Mouse (Mus musculus): Measurements from ENCODE around the gene Atg5. TPM values are rescaled to one million over a fixed set of nuclear protein-coding genes. Genes with fewer than 3 reads are reported as not detected.

Atg5 gene
- total and polyA plus RNA-seq, 2 experiments from 2014 or later = 24.7 to 48.2 TPM

DNA sequence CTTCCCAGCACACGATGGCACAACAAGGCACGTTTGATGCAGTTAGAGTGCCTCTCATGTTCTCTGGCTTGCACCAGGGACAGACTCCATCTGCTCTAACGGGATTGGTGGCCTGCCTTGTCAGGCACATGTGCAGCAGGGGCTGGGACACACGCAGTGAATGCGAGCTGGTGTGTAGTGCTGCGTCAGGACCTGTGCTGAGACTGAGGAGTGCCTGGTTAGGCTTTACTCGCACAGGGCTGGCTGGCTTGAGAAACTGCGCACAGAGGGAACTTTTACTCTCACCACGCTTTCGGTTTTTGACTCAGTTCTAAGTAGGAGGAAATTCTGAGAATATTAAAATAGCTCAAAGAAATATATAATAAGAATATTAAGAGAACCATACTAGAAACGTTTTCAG lies 92.5 kb downstream of the Atg5 start:
- ATAC-seq (peak; percentile 63; the same call in 1 of the 2 replicates), DNase-seq (ENCODE audit: low spot score) (no peak)
- no peak overlapping the region for H3K9ac ChIP-seq (replicated peaks; ENCODE audit: low read length)
- no peaks in the 10 kb centered on the region for H3K9me3 ChIP-seq (ENCODE audit: low read length)
- no peak for TF ChIP-seq CTCF (IDR thresholded peaks at IDR 0.05; ENCODE audit: low read depth)
- 0 out of 2 replicates have a peak, but pooled peaks cover 3% of the 10 kb centered on the region for H3K4me1 ChIP-seq (ENCODE audit: insufficient read depth, low read length)
- no peak overlapping the region for H3K27ac ChIP-seq
- 75% methylated on average over 11 of the region's 11 CpGs for WGBS
- no peaks in the 10 kb centered on the region for H3K36me3 ChIP-seq (ENCODE audit: insufficient read depth, low read length)
- H3K4me2 ChIP-seq (ENCODE audit: low read depth, low read length) = no peak overlapping the region
- no peak overlapping the region for H3K4me3 ChIP-seq (ENCODE audit: low read length)
- no peaks in the 10 kb centered on the region for H3K27me3 ChIP-seq (ENCODE audit: insufficient read depth, low read length)

DNA sequence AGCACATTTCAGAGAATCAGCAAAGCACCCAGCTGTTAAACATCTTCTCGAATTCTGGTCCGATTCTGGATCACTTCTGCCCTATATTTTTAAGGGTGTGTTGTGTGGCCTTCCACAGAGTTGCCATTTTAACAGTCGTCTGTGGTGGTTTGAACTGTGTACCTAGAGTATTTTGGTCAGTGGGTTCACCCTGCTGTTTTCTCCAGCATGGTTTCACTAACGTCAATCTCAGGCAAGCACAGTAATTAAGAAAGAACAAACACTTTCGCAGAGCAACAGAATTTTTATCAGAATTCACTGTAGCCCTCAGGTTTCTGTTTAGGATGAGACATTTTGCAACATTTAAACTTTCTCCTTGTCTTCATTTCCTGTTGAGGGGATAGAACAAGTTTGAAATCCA lies 94.3 kb downstream of the Atg5 start:
- no peak for DNase-seq (ENCODE audit: low spot score)
- ATAC-seq = no peak
- Histone ChIP-seq H3K36me3 (ENCODE audit: insufficient read depth, low read length) (no peaks in the 10 kb centered on the region), H3K9ac (replicated peaks; ENCODE audit: low read length) (no peak overlapping the region), H3K4me2 (ENCODE audit: low read depth, low read length) (no peak overlapping the region), H3K27me3 (ENCODE audit: insufficient read depth, low read length) (no peaks in the 10 kb centered on the region), H3K4me1 (ENCODE audit: insufficient read depth, low read length) (0 out of 2 replicates have a peak, but pooled peaks cover 3% of the 10 kb centered on the region), H3K9me3 (ENCODE audit: low read length) (no peaks in the 10 kb centered on the region), H3K4me3 (ENCODE audit: low read length) (no peak overlapping the region), H3K27ac (no peak overlapping the region)
- no peak for TF ChIP-seq CTCF (IDR thresholded peaks at IDR 0.05; ENCODE audit: low read depth)
- WGBS = 75% methylated on average over 5 of the region's 5 CpGs

DNA sequence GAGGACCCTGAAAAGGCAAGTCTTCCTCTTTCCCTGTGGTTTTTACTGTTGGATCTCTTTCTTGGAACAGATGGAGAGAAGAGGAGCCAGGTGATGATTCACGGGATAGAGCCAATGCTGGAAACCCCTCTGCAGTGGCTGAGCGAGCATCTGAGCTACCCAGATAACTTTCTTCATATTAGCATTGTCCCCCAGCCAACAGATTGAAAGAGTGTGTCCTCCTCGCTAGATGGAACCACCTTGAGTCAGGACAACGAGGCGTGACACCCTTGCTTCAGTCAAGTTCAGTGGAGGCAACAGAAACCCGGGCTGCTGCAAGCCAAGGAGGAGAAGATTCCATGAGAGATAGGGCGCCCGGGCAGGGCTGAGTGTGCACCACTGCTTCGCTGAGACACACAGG lies 94.7 kb downstream of the Atg5 start:
- TF ChIP-seq CTCF (IDR thresholded peaks at IDR 0.05; ENCODE audit: low read depth) = no peak
- Histone ChIP-seq H3K27ac (no peak overlapping the region), H3K27me3 (ENCODE audit: insufficient read depth, low read length) (no peaks in the 10 kb centered on the region), H3K4me1 (ENCODE audit: insufficient read depth, low read length) (0 out of 2 replicates have a peak, but pooled peaks cover 3% of the 10 kb centered on the region), H3K9ac (replicated peaks; ENCODE audit: low read length) (no peak overlapping the region), H3K9me3 (ENCODE audit: low read length) (no peaks in the 10 kb centered on the region), H3K4me3 (ENCODE audit: low read length) (no peak overlapping the region), H3K4me2 (ENCODE audit: low read depth, low read length) (no peak overlapping the region), H3K36me3 (ENCODE audit: insufficient read depth, low read length) (no peaks in the 10 kb centered on the region)
- WGBS = 70% methylated on average over 9 of the region's 9 CpGs
- DNase-seq (ENCODE audit: low spot score) (no peak), ATAC-seq (no peak)

DNA sequence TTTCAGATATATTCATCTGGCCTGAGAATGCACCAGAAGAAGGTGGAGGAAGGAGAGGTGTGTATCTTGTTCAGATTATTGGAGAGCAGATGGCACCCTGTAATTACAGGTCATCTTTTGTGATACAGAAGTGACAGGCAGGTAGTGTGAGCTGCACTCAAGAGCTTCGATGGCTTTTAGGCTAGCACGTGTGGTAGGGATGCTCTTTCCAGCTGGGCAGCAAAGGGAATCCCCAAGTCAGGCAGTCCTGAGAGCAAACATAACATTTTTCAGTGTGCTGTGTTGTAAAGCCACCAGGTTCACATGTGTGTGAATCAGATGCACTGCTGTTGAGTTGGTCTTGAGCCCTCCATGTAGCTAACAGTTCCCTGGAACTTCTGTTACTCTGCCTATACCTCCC lies 98.0 kb downstream of the Atg5 start:
- ATAC-seq = no peak
- TF ChIP-seq CTCF (IDR thresholded peaks at IDR 0.05; ENCODE audit: low read depth) = no peak

DNA sequence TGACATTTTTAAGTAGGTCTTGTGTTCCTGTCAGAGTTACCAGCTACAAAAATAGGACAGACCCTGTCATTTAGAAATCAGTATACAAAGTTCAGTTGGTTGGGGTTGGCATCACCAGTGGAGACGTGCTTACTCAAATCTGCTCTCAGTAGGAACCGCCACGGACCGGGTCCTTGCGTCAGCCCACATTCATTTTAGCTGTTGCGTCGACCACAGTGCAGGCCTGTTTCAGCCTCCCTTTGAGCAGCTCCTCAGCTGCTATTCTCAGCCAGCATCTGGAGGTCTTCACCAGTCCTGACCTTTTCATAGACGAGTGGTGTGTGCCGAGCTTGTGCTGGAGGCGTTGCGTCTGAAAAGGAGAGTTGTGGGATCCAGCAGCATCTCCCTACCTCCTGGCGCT lies 98.9 kb downstream of the Atg5 start:
- DNase-seq (ENCODE audit: low spot score) (no peak), ATAC-seq (no peak)
- H3K36me3 ChIP-seq (ENCODE audit: insufficient read depth, low read length) = no peaks in the 10 kb centered on the region
- H3K9me3 ChIP-seq (ENCODE audit: low read length) = no peaks in the 10 kb centered on the region
- H3K4me3 ChIP-seq (ENCODE audit: low read length) = no peak overlapping the region
- 0 out of 2 replicates have a peak, but pooled peaks cover 3% of the 10 kb centered on the region for H3K4me1 ChIP-seq (ENCODE audit: insufficient read depth, low read length)
- no peak for TF ChIP-seq CTCF (IDR thresholded peaks at IDR 0.05; ENCODE audit: low read depth)
- H3K27me3 ChIP-seq (ENCODE audit: insufficient read depth, low read length) = no peaks in the 10 kb centered on the region
- H3K27ac ChIP-seq = no peak overlapping the region
- no peak overlapping the region for H3K4me2 ChIP-seq (ENCODE audit: low read depth, low read length)
- 88% methylated on average over 12 of the region's 12 CpGs for WGBS
- H3K9ac ChIP-seq (replicated peaks; ENCODE audit: low read length) = no peak overlapping the region

More for the DNA sequence above, 98.0 kb downstream of the Atg5 start:
- no peak for DNase-seq (ENCODE audit: low spot score)
- WGBS = 78% methylated on average over 2 of the region's 2 CpGs
- H3K4me2 ChIP-seq (ENCODE audit: low read depth, low read length) = no peak overlapping the region
- no peaks in the 10 kb centered on the region for H3K27me3 ChIP-seq (ENCODE audit: insufficient read depth, low read length)
- H3K4me1 ChIP-seq (ENCODE audit: insufficient read depth, low read length) = 0 out of 2 replicates have a peak, but pooled peaks cover 3% of the 10 kb centered on the region
- H3K36me3 ChIP-seq (ENCODE audit: insufficient read depth, low read length) = no peaks in the 10 kb centered on the region
- no peak overlapping the region for H3K9ac ChIP-seq (replicated peaks; ENCODE audit: low read length)
- no peak overlapping the region for H3K27ac ChIP-seq
- no peak overlapping the region for H3K4me3 ChIP-seq (ENCODE audit: low read length)
- no peaks in the 10 kb centered on the region for H3K9me3 ChIP-seq (ENCODE audit: low read length)

DNA sequence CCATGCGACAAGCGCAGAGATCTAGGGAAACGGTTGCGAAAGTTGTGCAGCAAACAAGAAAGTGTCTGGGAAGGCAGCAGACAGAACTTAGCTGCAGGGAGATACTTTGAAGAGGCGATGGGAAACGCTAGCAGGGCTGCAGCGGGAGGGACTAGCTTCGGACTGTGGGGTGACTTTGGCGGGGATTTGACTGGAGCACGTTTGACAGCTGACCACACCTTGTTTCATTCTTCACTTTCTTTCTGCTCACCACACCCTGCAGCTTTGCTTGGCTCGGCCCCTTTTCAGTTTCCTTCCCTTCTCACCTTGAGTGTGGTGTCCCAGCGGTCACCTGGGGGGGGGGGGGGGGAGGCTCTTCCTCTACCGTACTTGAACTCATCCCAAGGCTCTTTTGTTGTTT lies 100.4 kb downstream of the Atg5 start:
- 74% methylated on average over 12 of the region's 13 CpGs for WGBS
- ATAC-seq (no peak), DNase-seq (ENCODE audit: low spot score) (no peak)
- H3K27me3 ChIP-seq (ENCODE audit: insufficient read depth, low read length) = no peaks in the 10 kb centered on the region
- no peak overlapping the region for H3K4me3 ChIP-seq (ENCODE audit: low read length)
- no peak overlapping the region for H3K9ac ChIP-seq (replicated peaks; ENCODE audit: low read length)
- no peaks in the 10 kb centered on the region for H3K9me3 ChIP-seq (ENCODE audit: low read length)
- H3K27ac ChIP-seq = no peak overlapping the region
- H3K36me3 ChIP-seq (ENCODE audit: insufficient read depth, low read length) = no peaks in the 10 kb centered on the region
- no peak overlapping the region for H3K4me2 ChIP-seq (ENCODE audit: low read depth, low read length)
- no peaks in the 10 kb centered on the region for H3K4me1 ChIP-seq (ENCODE audit: insufficient read depth, low read length)
- TF ChIP-seq CTCF (IDR thresholded peaks at IDR 0.05; ENCODE audit: low read depth) = no peak

DNA sequence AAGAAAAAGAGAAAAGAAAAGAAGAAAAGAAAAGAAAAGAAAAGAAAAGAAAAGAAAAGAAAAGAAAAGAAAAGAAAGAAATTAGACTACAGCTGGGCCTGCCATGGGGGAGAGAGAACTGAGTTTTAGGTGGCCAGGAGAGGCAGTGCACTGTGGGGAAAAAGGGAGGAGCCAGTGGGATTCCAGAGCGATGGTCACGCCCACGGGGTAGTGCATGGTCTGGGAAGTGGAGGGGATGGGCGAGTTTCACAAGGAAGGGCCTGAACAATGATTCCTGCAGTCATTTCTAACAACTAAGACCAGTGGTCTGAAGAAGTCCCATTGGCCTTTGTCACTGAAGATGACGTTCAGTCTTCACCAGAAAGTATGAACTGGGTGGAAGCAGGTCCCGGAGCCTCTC lies 102.5 kb downstream of the Atg5 start:
- Histone ChIP-seq H3K27me3 (ENCODE audit: insufficient read depth, low read length) (no peaks in the 10 kb centered on the region), H3K9me3 (ENCODE audit: low read length) (no peaks in the 10 kb centered on the region), H3K4me3 (ENCODE audit: low read length) (no peak overlapping the region), H3K4me1 (ENCODE audit: insufficient read depth, low read length) (no peaks in the 10 kb centered on the region), H3K9ac (replicated peaks; ENCODE audit: low read length) (no peak overlapping the region), H3K4me2 (ENCODE audit: low read depth, low read length) (no peak overlapping the region), H3K27ac (no peak overlapping the region), H3K36me3 (ENCODE audit: insufficient read depth, low read length) (no peaks in the 10 kb centered on the region)
- DNase-seq (ENCODE audit: low spot score) = no peak
- no peak for TF ChIP-seq CTCF (IDR thresholded peaks at IDR 0.05; ENCODE audit: low read depth)
- no peak for ATAC-seq
- WGBS = 53% methylated on average over 6 of the region's 6 CpGs
